Mouse (Mus musculus): Measurements from ENCODE around the gene Olfr1330. TPM values are rescaled to one million over a fixed set of nuclear protein-coding genes. Genes with fewer than 3 reads are reported as not detected.
"Not testable (repeated sequence)": the region's sequence is repeated elsewhere in the genome, so short reads cannot be mapped to it uniquely, and the experiment has no call there.

Olfr1330 gene
- not detected in 2 replicates for polyA plus RNA-seq (2014; fragmentation: Nextera tagmentation; extraction: Ambion mirVana)

DNA sequence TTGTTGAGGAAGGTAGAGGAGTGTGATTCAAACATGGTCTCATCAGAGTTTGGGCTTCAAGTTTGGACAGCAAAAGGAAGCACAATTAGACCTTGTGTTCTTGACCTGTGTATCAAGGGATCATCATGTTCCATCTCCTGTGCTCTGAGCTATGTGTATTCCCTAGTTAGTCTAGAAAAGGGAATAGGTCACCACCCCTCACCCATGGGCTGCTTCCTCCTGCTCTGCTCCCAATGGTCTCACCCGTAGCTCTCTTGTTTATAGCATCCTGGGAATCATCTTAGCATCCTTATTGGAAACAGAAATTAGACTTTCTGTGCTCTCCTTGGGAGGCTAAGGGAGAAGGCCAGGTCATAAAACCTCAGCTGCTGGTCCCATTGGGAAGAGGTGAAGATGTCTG is at the start of gene Olfr1330:
Gene Olfr1330, plus strand, starts transcription at position 301 of the 400 bp plus-strand sequence.
- Histone ChIP-seq H3K27me3 (ENCODE audit: control insufficient read depth, insufficient read depth, low read length) (no peaks in the 10 kb centered on the region), H3K4me1 (ENCODE audit: control insufficient read depth, insufficient read depth, low read length) (no peaks in the 10 kb centered on the region), H3K27ac (ENCODE audit: low read depth, low read length) (no peak within 1 kb of the TSS), H3K4me3 (ENCODE audit: low read length) (no peak within 1 kb of the TSS), H3K4me2 (replicated peaks; ENCODE audit: low read depth, low read length) (no peak within 1 kb of the TSS), H3K9me3 (ENCODE audit: control insufficient read depth, low read length) (no peaks in the 10 kb centered on the region), H3K9ac (ENCODE audit: low read depth, low read length) (no peak within 1 kb of the TSS), H3K36me3 (ENCODE audit: control insufficient read depth, insufficient read depth, low read length) (no peaks in the 10 kb centered on the region)
- ATAC-seq (ENCODE audit: low FRiP score, low TSS enrichment), result no peak
- WGBS, result 87% methylated on average over 1 of the region's 1 CpGs

DNA sequence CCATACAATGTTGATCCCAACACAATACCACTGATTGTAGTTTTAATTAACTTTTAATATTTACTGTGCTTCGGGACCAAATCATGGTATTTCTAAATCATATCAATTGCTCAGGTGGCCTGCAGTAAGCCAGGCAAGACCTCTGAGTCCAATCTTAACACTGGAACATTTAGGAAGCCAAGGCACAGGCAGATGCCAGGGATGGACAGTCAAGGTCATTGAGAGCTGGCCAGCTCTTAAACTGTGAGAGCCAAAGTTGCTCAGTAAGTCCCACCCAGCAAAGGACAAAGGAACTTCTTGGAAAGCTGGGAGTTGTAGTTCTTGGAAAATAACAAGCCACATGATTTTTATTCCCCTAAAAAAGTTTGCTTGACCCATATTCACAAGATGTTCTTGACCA is 26.6 kb upstream of the Olfr1330 start:
- H3K9me3 ChIP-seq (ENCODE audit: control insufficient read depth, low read length), result no peaks in the 10 kb centered on the region
- no peaks in the 10 kb centered on the region for H3K4me1 ChIP-seq (ENCODE audit: control insufficient read depth, insufficient read depth, low read length)
- no peaks in the 10 kb centered on the region for H3K36me3 ChIP-seq (ENCODE audit: control insufficient read depth, insufficient read depth, low read length)
- no peak for ATAC-seq (ENCODE audit: low FRiP score, low TSS enrichment)
- no peak overlapping the region for H3K4me2 ChIP-seq (replicated peaks; ENCODE audit: low read depth, low read length)
- WGBS, result 78% methylated on average over 1 of the region's 1 CpGs
- H3K4me3 ChIP-seq (ENCODE audit: low read length), result no peak overlapping the region
- no peak overlapping the region for H3K9ac ChIP-seq (ENCODE audit: low read depth, low read length)
- H3K27ac ChIP-seq (ENCODE audit: low read depth, low read length), result no peak overlapping the region
- H3K27me3 ChIP-seq (ENCODE audit: control insufficient read depth, insufficient read depth, low read length), result no peaks in the 10 kb centered on the region

DNA sequence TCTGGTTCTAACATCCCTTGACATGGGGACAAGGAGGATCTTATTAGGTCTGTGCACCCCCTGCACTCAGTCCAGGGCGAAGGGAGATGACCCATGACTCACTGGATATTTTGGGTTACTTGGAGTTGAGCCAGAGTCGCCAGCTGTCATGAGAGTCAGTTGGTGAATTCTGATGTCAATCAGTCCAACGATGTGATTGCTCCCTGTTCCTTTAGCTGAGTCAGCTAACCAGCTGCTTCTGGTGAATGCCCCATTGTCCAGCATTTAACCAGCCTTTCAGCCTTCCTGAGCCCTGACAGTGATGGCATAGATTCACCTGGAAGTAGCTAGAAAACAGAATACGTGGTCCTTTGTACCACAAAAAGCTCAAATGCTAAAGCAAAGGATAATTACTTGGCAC is 25.7 kb upstream of the Olfr1330 start:
- Histone ChIP-seq H3K9me3 (ENCODE audit: control insufficient read depth, low read length) (no peaks in the 10 kb centered on the region), H3K4me1 (ENCODE audit: control insufficient read depth, insufficient read depth, low read length) (no peaks in the 10 kb centered on the region), H3K4me3 (ENCODE audit: low read length) (no peak overlapping the region), H3K27me3 (ENCODE audit: control insufficient read depth, insufficient read depth, low read length) (no peaks in the 10 kb centered on the region), H3K9ac (ENCODE audit: low read depth, low read length) (no peak overlapping the region), H3K36me3 (ENCODE audit: control insufficient read depth, insufficient read depth, low read length) (no peaks in the 10 kb centered on the region), H3K4me2 (replicated peaks; ENCODE audit: low read depth, low read length) (no peak overlapping the region), H3K27ac (ENCODE audit: low read depth, low read length) (no peak overlapping the region)
- WGBS, result 68% methylated on average over 4 of the region's 4 CpGs
- ATAC-seq (ENCODE audit: low FRiP score, low TSS enrichment), result no peak

DNA sequence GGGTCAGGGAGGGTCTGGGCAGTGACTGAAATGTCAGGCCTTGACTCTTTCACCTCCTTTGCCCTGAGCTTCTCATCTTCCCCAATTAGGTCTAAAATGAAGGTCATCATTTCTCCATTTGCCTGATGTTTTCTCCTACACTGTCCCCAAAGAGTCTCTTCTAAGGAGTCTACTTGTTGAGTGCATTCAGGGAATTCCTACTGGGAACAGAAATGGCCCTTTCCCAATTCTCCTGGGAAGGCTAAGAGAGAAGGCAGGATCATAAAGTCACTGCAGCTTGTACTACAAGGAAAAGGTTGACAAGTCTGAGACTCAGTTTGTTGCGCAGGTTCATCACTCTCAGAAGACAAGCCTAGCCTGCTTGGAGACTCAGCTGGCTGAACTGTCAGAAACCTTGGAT is 24.0 kb upstream of the Olfr1330 start, which contains the start of gene Olfr1331:
Gene Olfr1331, plus strand, starts transcription at position 301 of the 400 bp plus-strand sequence.
- Histone ChIP-seq H3K4me3 (ENCODE audit: low read length) (no peak within 1 kb of the TSS), H3K27ac (ENCODE audit: low read depth, low read length) (no peak within 1 kb of the TSS), H3K27me3 (ENCODE audit: control insufficient read depth, insufficient read depth, low read length) (no peaks in the 10 kb centered on the region), H3K4me2 (replicated peaks; ENCODE audit: low read depth, low read length) (no peak within 1 kb of the TSS), H3K9ac (ENCODE audit: low read depth, low read length) (no peak within 1 kb of the TSS), H3K4me1 (ENCODE audit: control insufficient read depth, insufficient read depth, low read length) (no peaks in the 10 kb centered on the region), H3K36me3 (ENCODE audit: control insufficient read depth, insufficient read depth, low read length) (no peaks in the 10 kb centered on the region), H3K9me3 (ENCODE audit: control insufficient read depth, low read length) (no peaks in the 10 kb centered on the region)
- 89% methylated on average over 1 of the region's 1 CpGs for WGBS
- no peak for ATAC-seq (ENCODE audit: low FRiP score, low TSS enrichment)

DNA sequence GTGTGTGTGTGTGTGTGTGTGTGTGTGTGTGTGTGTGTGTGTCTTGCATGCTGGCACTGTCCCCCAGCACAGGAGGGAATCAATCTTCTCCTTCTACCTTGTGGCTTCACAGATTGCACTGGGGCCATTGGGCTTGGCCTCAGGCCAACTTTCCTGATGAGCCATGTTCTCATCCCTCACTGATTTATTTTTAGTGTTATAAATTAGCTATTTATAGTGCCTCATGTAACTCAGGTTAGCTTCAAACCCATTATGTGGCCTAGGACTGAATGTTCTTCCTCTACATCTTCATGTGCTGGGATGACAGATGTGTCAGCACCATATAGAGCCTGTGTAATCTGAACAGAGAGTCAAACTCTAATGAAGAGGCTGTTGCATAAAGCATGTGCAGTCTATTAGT is 20.8 kb upstream of the Olfr1330 start:
- H3K27me3 ChIP-seq (ENCODE audit: control insufficient read depth, insufficient read depth, low read length), result no peaks in the 10 kb centered on the region
- no peak overlapping the region for H3K9ac ChIP-seq (ENCODE audit: low read depth, low read length)
- no peak overlapping the region for H3K4me3 ChIP-seq (ENCODE audit: low read length)
- no peak overlapping the region for H3K4me2 ChIP-seq (replicated peaks; ENCODE audit: low read depth, low read length)
- H3K4me1 ChIP-seq (ENCODE audit: control insufficient read depth, insufficient read depth, low read length), result no peaks in the 10 kb centered on the region
- no peaks in the 10 kb centered on the region for H3K36me3 ChIP-seq (ENCODE audit: control insufficient read depth, insufficient read depth, low read length)
- no peaks in the 10 kb centered on the region for H3K9me3 ChIP-seq (ENCODE audit: control insufficient read depth, low read length)
- H3K27ac ChIP-seq (ENCODE audit: low read depth, low read length), result no peak overlapping the region
- ATAC-seq (ENCODE audit: low FRiP score, low TSS enrichment), result no peak

DNA sequence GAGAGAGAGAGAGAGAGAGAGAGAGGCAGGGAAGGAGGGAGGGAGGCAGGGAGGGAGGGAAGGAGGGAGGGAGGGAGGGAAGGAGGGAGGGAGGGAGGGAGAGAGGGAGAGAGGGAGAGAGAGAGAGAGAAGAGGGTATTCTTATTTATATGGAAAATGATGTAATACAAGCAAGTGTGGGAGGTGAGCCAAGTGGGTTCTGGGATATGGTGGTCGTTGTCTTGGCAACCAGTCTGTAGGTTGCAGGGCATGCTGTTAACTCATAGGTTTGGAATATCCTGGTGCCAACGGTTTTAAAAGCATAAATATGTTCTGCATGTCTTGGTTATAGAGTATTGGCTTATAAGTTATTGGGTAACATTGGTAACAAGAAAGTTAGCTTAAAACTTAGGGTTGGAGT is 13.6 kb downstream of the Olfr1330 start:
- H3K27me3 ChIP-seq (ENCODE audit: control insufficient read depth, insufficient read depth, low read length), result no peaks in the 10 kb centered on the region
- H3K36me3 ChIP-seq (ENCODE audit: control insufficient read depth, insufficient read depth, low read length), result no peaks in the 10 kb centered on the region
- no peaks in the 10 kb centered on the region for H3K9me3 ChIP-seq (ENCODE audit: control insufficient read depth, low read length)
- H3K4me3 ChIP-seq (ENCODE audit: low read length), result no peak overlapping the region
- H3K4me2 ChIP-seq (replicated peaks; ENCODE audit: low read depth, low read length), result no peak overlapping the region
- no peak for ATAC-seq (ENCODE audit: low FRiP score, low TSS enrichment)
- no peaks in the 10 kb centered on the region for H3K4me1 ChIP-seq (ENCODE audit: control insufficient read depth, insufficient read depth, low read length)
- H3K27ac ChIP-seq (ENCODE audit: low read depth, low read length), result no peak overlapping the region
- H3K9ac ChIP-seq (ENCODE audit: low read depth, low read length), result no peak overlapping the region
- WGBS, result 69% methylated on average over 2 of the region's 2 CpGs

DNA sequence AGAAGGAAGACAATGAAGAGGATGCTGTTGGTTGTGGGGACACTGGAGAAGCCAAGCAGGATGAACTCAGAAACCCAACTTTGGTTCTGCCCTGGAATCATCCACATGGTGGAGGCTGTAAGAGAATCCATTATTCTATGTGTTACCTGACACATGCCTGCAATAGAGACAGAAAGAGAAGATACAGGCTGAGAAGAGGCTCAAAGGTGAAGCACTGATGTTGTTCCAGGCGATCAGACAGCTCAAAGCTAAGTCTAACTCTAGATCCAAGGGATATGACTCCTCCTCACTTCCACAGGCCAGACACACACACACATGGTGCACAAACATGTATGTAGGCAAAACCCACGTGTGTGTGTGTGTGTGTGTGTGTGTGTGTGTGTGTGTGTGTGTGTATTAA is 29.0 kb downstream of the Olfr1330 start, which contains the start of gene Olfr1329:
Gene Olfr1329, minus strand, starts transcription at position 101 of the 400 bp plus-strand sequence.
- WGBS, result 66% methylated on average over 2 of the region's 2 CpGs
- ATAC-seq (ENCODE audit: low FRiP score, low TSS enrichment), result not testable (repeated sequence)

DNA sequence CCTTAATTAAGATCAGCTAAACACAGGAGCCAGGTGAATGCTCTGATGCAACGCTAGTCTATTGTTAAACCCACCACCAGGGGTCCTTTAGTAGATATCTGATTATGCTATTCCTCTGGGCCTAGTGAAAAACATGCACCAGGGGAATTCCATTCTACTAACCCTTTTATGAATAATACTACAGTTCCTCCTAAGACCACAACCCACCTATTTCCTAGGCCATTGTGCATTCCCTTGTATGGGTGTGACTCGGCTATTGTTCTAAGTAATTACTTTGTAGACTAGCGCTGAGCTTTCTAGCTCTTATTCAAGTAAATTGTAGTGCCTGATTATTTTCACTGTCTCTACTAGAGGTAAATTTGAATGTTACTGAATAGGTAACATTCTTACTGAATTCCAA is 42.9 kb downstream of the Olfr1330 start:
- not testable (repeated sequence) for H3K4me1 ChIP-seq (ENCODE audit: control insufficient read depth, insufficient read depth, low read length); ATAC-seq (ENCODE audit: low FRiP score, low TSS enrichment)
- WGBS, result 87% methylated on average over 3 of the region's 3 CpGs

More for the DNA sequence above, 29.0 kb downstream of the Olfr1330 start, which contains the start of gene Olfr1329:
- not testable (repeated sequence) for H3K9ac ChIP-seq (ENCODE audit: low read depth, low read length); H3K4me2 ChIP-seq (replicated peaks; ENCODE audit: low read depth, low read length); H3K36me3 ChIP-seq (ENCODE audit: control insufficient read depth, insufficient read depth, low read length); H3K4me3 ChIP-seq (ENCODE audit: low read length); H3K4me1 ChIP-seq (ENCODE audit: control insufficient read depth, insufficient read depth, low read length); H3K27ac ChIP-seq (ENCODE audit: low read depth, low read length); H3K9me3 ChIP-seq (ENCODE audit: control insufficient read depth, low read length); H3K27me3 ChIP-seq (ENCODE audit: control insufficient read depth, insufficient read depth, low read length)

DNA sequence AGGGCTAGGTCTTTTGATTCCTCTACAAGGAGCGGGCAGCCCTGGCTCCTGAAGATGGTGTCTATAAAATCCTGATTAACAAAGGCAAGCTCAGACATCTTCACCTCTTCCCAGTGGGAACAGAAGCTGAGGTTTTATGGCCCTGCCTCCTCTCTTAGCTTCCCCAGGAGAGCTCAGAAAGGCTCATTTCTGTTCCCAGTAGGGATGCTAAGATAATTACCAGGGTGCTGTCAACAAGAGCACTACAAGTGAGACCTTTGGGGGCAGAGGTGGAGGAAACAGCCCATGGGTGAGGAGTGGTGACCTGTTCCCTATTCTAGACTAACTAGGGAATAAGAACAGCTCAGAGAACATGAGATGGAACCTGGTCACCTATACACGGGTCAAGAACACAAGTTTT is 50.1 kb downstream of the Olfr1330 start, which contains the start of gene Olfr1328:
Gene Olfr1328, minus strand, starts transcription at position 101 of the 400 bp plus-strand sequence.
- Histone ChIP-seq H3K9me3 (ENCODE audit: control insufficient read depth, low read length) (no peaks in the 10 kb centered on the region), H3K36me3 (ENCODE audit: control insufficient read depth, insufficient read depth, low read length) (no peaks in the 10 kb centered on the region), H3K9ac (ENCODE audit: low read depth, low read length) (no peak within 1 kb of the TSS), H3K27ac (ENCODE audit: low read depth, low read length) (no peak within 1 kb of the TSS), H3K4me1 (ENCODE audit: control insufficient read depth, insufficient read depth, low read length) (no peaks in the 10 kb centered on the region), H3K4me2 (replicated peaks; ENCODE audit: low read depth, low read length) (no peak within 1 kb of the TSS), H3K27me3 (ENCODE audit: control insufficient read depth, insufficient read depth, low read length) (no peaks in the 10 kb centered on the region), H3K4me3 (ENCODE audit: low read length) (no peak within 1 kb of the TSS)
- ATAC-seq (ENCODE audit: low FRiP score, low TSS enrichment), result no peak
- 69% methylated on average over 2 of the region's 2 CpGs for WGBS

More for the DNA sequence above, 42.9 kb downstream of the Olfr1330 start:
- H3K27ac ChIP-seq (ENCODE audit: low read depth, low read length); H3K4me3 ChIP-seq (ENCODE audit: low read length); H3K9ac ChIP-seq (ENCODE audit: low read depth, low read length); H3K36me3 ChIP-seq (ENCODE audit: control insufficient read depth, insufficient read depth, low read length); H3K9me3 ChIP-seq (ENCODE audit: control insufficient read depth, low read length); H3K27me3 ChIP-seq (ENCODE audit: control insufficient read depth, insufficient read depth, low read length); H3K4me2 ChIP-seq (replicated peaks; ENCODE audit: low read depth, low read length): not testable (repeated sequence)

Measured in kidney, embryonic 14.5 days (tissue).